Mouse (Mus musculus): ENCODE measurements around the gene Ap1m1. TPM values are rescaled to one million over a fixed set of nuclear protein-coding genes. Genes with fewer than 3 reads are reported as not detected.

The Ap1m1 gene
- polyA plus RNA-seq, 1 experiment from 2014 or later: 112 TPM

GRCm38 (mm10) chr8:72281634-72282033, 41.8 kb downstream of the Ap1m1 start:
- DNase-seq (ENCODE audit: low spot score) (no peak), ATAC-seq (replicated peaks; ENCODE audit: insufficient number of reproducible peaks, low FRiP score, low TSS enrichment, low read depth) (no peak)
- Histone ChIP-seq H3K4me3 (ENCODE audit: low read depth, low read length) (no peak overlapping the region), H3K4me1 (ENCODE audit: control insufficient read depth, insufficient read depth, low read length) (no peaks in the 10 kb centered on the region), H3K27ac (replicated peaks; ENCODE audit: low read depth, low read length) (no peak overlapping the region), H3K36me3 (replicated peaks; ENCODE audit: control insufficient read depth, insufficient read depth, low read depth, low read length) (no peaks in the 10 kb centered on the region), H3K9me3 (replicated peaks; ENCODE audit: control insufficient read depth, low read length) (no peaks in the 10 kb centered on the region), H3K4me2 (ENCODE audit: low read depth, low read length) (no peak overlapping the region), H3K9ac (replicated peaks; ENCODE audit: low read length) (no peak overlapping the region), H3K27me3 (ENCODE audit: control insufficient read depth, insufficient read depth, low read length) (no peaks in the 10 kb centered on the region)
- whole genome bisulfite sequencing: 50% methylated on average over 3 of the region's 3 CpGs

- H3K9ac ChIP-seq (replicated peaks; ENCODE audit: low read length): no peak overlapping the region
- H3K4me1 ChIP-seq (ENCODE audit: control insufficient read depth, insufficient read depth, low read length): no peaks in the 10 kb centered on the region
- H3K36me3 ChIP-seq (replicated peaks; ENCODE audit: control insufficient read depth, insufficient read depth, low read depth, low read length): no peaks in the 10 kb centered on the region
- ATAC-seq (replicated peaks; ENCODE audit: insufficient number of reproducible peaks, low FRiP score, low TSS enrichment, low read depth) (no peak), DNase-seq (ENCODE audit: low spot score) (no peak)
- no peak overlapping the region for H3K27ac ChIP-seq (replicated peaks; ENCODE audit: low read depth, low read length)
- H3K9me3 ChIP-seq (replicated peaks; ENCODE audit: control insufficient read depth, low read length): no peaks in the 10 kb centered on the region
- H3K4me2 ChIP-seq (ENCODE audit: low read depth, low read length): no peak overlapping the region
- no peak overlapping the region for H3K4me3 ChIP-seq (ENCODE audit: low read depth, low read length)
- no peaks in the 10 kb centered on the region for H3K27me3 ChIP-seq (ENCODE audit: control insufficient read depth, insufficient read depth, low read length)
- WGBS: 76% methylated on average over 4 of the region's 4 CpGs
Measured at GRCm38 (mm10) chr8:72285285-72285684, 45.5 kb downstream of the Ap1m1 start.

GRCm38 (mm10) chr8:72289051-72289450, 49.2 kb downstream of the Ap1m1 start:
- Histone ChIP-seq H3K27me3 (ENCODE audit: control insufficient read depth, insufficient read depth, low read length) (no peaks in the 10 kb centered on the region), H3K4me2 (ENCODE audit: low read depth, low read length) (no peak overlapping the region), H3K27ac (replicated peaks; ENCODE audit: low read depth, low read length) (no peak overlapping the region), H3K4me3 (ENCODE audit: low read depth, low read length) (no peak overlapping the region), H3K4me1 (ENCODE audit: control insufficient read depth, insufficient read depth, low read length) (no peaks in the 10 kb centered on the region), H3K9ac (replicated peaks; ENCODE audit: low read length) (no peak overlapping the region), H3K36me3 (replicated peaks; ENCODE audit: control insufficient read depth, insufficient read depth, low read depth, low read length) (no peaks in the 10 kb centered on the region), H3K9me3 (replicated peaks; ENCODE audit: control insufficient read depth, low read length) (no peaks in the 10 kb centered on the region)
- DNase-seq (ENCODE audit: low spot score) (no peak), ATAC-seq (replicated peaks; ENCODE audit: insufficient number of reproducible peaks, low FRiP score, low TSS enrichment, low read depth) (no peak)

GRCm38 (mm10) chr8:72291104-72291503, 51.3 kb downstream of the Ap1m1 start:
- no peaks in the 10 kb centered on the region for H3K4me1 ChIP-seq (ENCODE audit: control insufficient read depth, insufficient read depth, low read length)
- no peaks in the 10 kb centered on the region for H3K9me3 ChIP-seq (replicated peaks; ENCODE audit: control insufficient read depth, low read length)
- no peaks in the 10 kb centered on the region for H3K36me3 ChIP-seq (replicated peaks; ENCODE audit: control insufficient read depth, insufficient read depth, low read depth, low read length)
- 85% methylated on average over 2 of the region's 2 CpGs for WGBS
- no peak overlapping the region for H3K4me2 ChIP-seq (ENCODE audit: low read depth, low read length)
- no peak overlapping the region for H3K4me3 ChIP-seq (ENCODE audit: low read depth, low read length)
- H3K27me3 ChIP-seq (ENCODE audit: control insufficient read depth, insufficient read depth, low read length): no peaks in the 10 kb centered on the region
- H3K27ac ChIP-seq (replicated peaks; ENCODE audit: low read depth, low read length): no peak overlapping the region
- H3K9ac ChIP-seq (replicated peaks; ENCODE audit: low read length): no peak overlapping the region
- ATAC-seq (replicated peaks; ENCODE audit: insufficient number of reproducible peaks, low FRiP score, low TSS enrichment, low read depth) (no peak), DNase-seq (ENCODE audit: low spot score) (no peak)

GRCm38 (mm10) chr8:72293309-72293708, 53.5 kb downstream of the Ap1m1 start:
- DNase-seq (ENCODE audit: low spot score) (no peak), ATAC-seq (replicated peaks; ENCODE audit: insufficient number of reproducible peaks, low FRiP score, low TSS enrichment, low read depth) (no peak)
- Histone ChIP-seq H3K36me3 (replicated peaks; ENCODE audit: control insufficient read depth, insufficient read depth, low read depth, low read length) (no peaks in the 10 kb centered on the region), H3K4me1 (ENCODE audit: control insufficient read depth, insufficient read depth, low read length) (no peaks in the 10 kb centered on the region), H3K4me2 (ENCODE audit: low read depth, low read length) (no peak overlapping the region), H3K9me3 (replicated peaks; ENCODE audit: control insufficient read depth, low read length) (no peaks in the 10 kb centered on the region), H3K27ac (replicated peaks; ENCODE audit: low read depth, low read length) (no peak overlapping the region), H3K9ac (replicated peaks; ENCODE audit: low read length) (no peak overlapping the region), H3K27me3 (ENCODE audit: control insufficient read depth, insufficient read depth, low read length) (no peaks in the 10 kb centered on the region), H3K4me3 (ENCODE audit: low read depth, low read length) (no peak overlapping the region)

GRCm38 (mm10) chr8:72295125-72295524, 55.3 kb downstream of the Ap1m1 start:
- ATAC-seq (replicated peaks; ENCODE audit: insufficient number of reproducible peaks, low FRiP score, low TSS enrichment, low read depth) (no peak), DNase-seq (ENCODE audit: low spot score) (no peak)
- no peak overlapping the region for H3K4me3 ChIP-seq (ENCODE audit: low read depth, low read length)
- H3K27me3 ChIP-seq (ENCODE audit: control insufficient read depth, insufficient read depth, low read length): no peaks in the 10 kb centered on the region
- H3K9ac ChIP-seq (replicated peaks; ENCODE audit: low read length): no peak overlapping the region
- H3K4me1 ChIP-seq (ENCODE audit: control insufficient read depth, insufficient read depth, low read length): no peaks in the 10 kb centered on the region
- H3K9me3 ChIP-seq (replicated peaks; ENCODE audit: control insufficient read depth, low read length): no peaks in the 10 kb centered on the region
- no peak overlapping the region for H3K4me2 ChIP-seq (ENCODE audit: low read depth, low read length)
- no peaks in the 10 kb centered on the region for H3K36me3 ChIP-seq (replicated peaks; ENCODE audit: control insufficient read depth, insufficient read depth, low read depth, low read length)
- H3K27ac ChIP-seq (replicated peaks; ENCODE audit: low read depth, low read length): no peak overlapping the region
- 74% methylated on average over 3 of the region's 3 CpGs for WGBS

- WGBS: 57% methylated on average over 8 of the region's 8 CpGs
- peak; percentile 14 for DNase-seq (ENCODE audit: low spot score)
Measured at GRCm38 (mm10) chr8:72295679-72296078, 55.9 kb downstream of the Ap1m1 start.

GRCm38 (mm10) chr8:72296561-72296960, 56.7 kb downstream of the Ap1m1 start:
- 93% methylated on average over 8 of the region's 8 CpGs for WGBS
- ATAC-seq (replicated peaks; ENCODE audit: insufficient number of reproducible peaks, low FRiP score, low TSS enrichment, low read depth) (no peak), DNase-seq (ENCODE audit: low spot score) (no peak)
- H3K9me3 ChIP-seq (replicated peaks; ENCODE audit: control insufficient read depth, low read length): no peaks in the 10 kb centered on the region
- H3K4me1 ChIP-seq (ENCODE audit: control insufficient read depth, insufficient read depth, low read length): no peaks in the 10 kb centered on the region
- no peak overlapping the region for H3K27ac ChIP-seq (replicated peaks; ENCODE audit: low read depth, low read length)
- no peak overlapping the region for H3K9ac ChIP-seq (replicated peaks; ENCODE audit: low read length)
- no peak overlapping the region for H3K4me3 ChIP-seq (ENCODE audit: low read depth, low read length)
- H3K27me3 ChIP-seq (ENCODE audit: control insufficient read depth, insufficient read depth, low read length): no peaks in the 10 kb centered on the region
- no peak overlapping the region for H3K4me2 ChIP-seq (ENCODE audit: low read depth, low read length)
- H3K36me3 ChIP-seq (replicated peaks; ENCODE audit: control insufficient read depth, insufficient read depth, low read depth, low read length): no peaks in the 10 kb centered on the region

More at GRCm38 (mm10) chr8:72295679-72296078, 55.9 kb downstream of the Ap1m1 start:
- no peaks in the 10 kb centered on the region for H3K27me3 ChIP-seq (ENCODE audit: control insufficient read depth, insufficient read depth, low read length)
- no peaks in the 10 kb centered on the region for H3K4me1 ChIP-seq (ENCODE audit: control insufficient read depth, insufficient read depth, low read length)
- no peak overlapping the region for H3K4me3 ChIP-seq (ENCODE audit: low read depth, low read length)
- no peaks in the 10 kb centered on the region for H3K36me3 ChIP-seq (replicated peaks; ENCODE audit: control insufficient read depth, insufficient read depth, low read depth, low read length)
- no peak overlapping the region for H3K9ac ChIP-seq (replicated peaks; ENCODE audit: low read length)
- ATAC-seq (replicated peaks; ENCODE audit: insufficient number of reproducible peaks, low FRiP score, low TSS enrichment, low read depth): no peak
- no peak overlapping the region for H3K4me2 ChIP-seq (ENCODE audit: low read depth, low read length)
- no peaks in the 10 kb centered on the region for H3K9me3 ChIP-seq (replicated peaks; ENCODE audit: control insufficient read depth, low read length)
- no peak overlapping the region for H3K27ac ChIP-seq (replicated peaks; ENCODE audit: low read depth, low read length)

Data from embryonic facial prominence, embryonic 11.5 days (tissue).